Mouse (Mus musculus): ENCODE measurements around the gene Antxr1. TPM values are rescaled to one million over a fixed set of nuclear protein-coding genes. Genes with fewer than 3 reads are reported as not detected.

Gene Antxr1
- polyA plus RNA-seq, 1 experiment from 2014 or later = 10.3 TPM

GRCm38 (mm10) chr6:87153231-87153580 is 182.4 kb downstream of the Antxr1 start:
- Histone ChIP-seq H3K36me3 (replicated peaks; ENCODE audit: control insufficient read depth, insufficient read depth, low read depth, low read length) (no peaks in the 10 kb centered on the region), H3K4me1 (ENCODE audit: control insufficient read depth, insufficient read depth, low read length) (peaks cover 4% of the 10 kb centered on the region), H3K4me2 (ENCODE audit: low read depth, low read length) (no peak overlapping the region), H3K4me3 (ENCODE audit: low read depth, low read length) (no peak overlapping the region), H3K9me3 (replicated peaks; ENCODE audit: control insufficient read depth, low read length) (no peaks in the 10 kb centered on the region), H3K27ac (replicated peaks; ENCODE audit: low read depth, low read length) (no peak overlapping the region), H3K9ac (replicated peaks; ENCODE audit: low read length) (no peak overlapping the region), H3K27me3 (ENCODE audit: control insufficient read depth, insufficient read depth, low read length) (no peaks in the 10 kb centered on the region)
- DNase-seq (ENCODE audit: low spot score) (no peak), ATAC-seq (replicated peaks; ENCODE audit: insufficient number of reproducible peaks, low FRiP score, low TSS enrichment, low read depth) (no peak)
- 86% methylated on average over 7 of the region's 7 CpGs for WGBS

DNA sequence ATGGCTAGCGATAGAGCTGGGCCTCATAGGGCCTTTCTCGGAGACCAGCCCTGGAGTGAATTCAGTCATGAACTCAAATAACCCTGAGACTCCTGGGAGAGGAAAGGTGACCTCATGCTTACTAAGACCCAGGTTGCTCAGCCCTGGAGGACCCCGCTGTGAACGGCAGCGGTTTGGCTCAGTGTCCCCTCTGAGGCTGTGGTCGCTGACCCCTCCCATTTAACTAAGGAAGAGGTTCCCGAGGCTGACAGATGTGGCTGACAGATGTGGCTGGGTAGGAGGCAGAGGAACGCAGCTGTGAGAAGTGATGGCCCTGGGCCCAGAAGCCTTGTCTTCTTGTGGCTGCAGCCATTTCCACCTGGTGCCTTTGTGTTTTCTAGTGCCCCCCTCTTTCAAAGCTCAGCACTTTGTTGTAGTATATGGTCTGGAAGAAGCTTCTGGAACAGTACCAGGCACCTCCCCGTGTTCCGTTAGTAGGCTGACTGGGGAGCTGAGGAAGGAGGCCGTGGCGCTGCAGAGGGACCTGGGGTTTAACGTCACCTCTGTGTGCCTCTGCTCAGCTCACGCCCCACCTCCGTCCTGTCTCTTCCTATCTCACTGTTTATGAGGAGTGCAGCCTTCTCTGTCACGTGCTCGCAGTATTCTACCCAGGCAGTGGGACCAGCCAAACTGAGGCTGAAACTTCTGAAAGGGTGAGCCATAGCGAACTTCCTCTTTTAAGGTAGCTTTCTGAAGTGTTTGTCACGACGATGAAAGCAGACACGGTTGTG is 183.0 kb downstream of the Antxr1 start:
- H3K27me3 ChIP-seq (ENCODE audit: control insufficient read depth, insufficient read depth, low read length) = no peaks in the 10 kb centered on the region
- 0 out of 2 replicates have a peak overlapping the region, but pooled peaks have one; percentile 28 for H3K27ac ChIP-seq (replicated peaks; ENCODE audit: low read depth, low read length)
- no peak for ATAC-seq (replicated peaks; ENCODE audit: insufficient number of reproducible peaks, low FRiP score, low TSS enrichment, low read depth)
- H3K9me3 ChIP-seq (replicated peaks; ENCODE audit: control insufficient read depth, low read length) = no peaks in the 10 kb centered on the region
- 74% methylated on average over 21 of the region's 21 CpGs for WGBS
- H3K4me3 ChIP-seq (ENCODE audit: low read depth, low read length) = no peak overlapping the region
- no peak overlapping the region for H3K9ac ChIP-seq (replicated peaks; ENCODE audit: low read length)
- DNase-seq (ENCODE audit: low spot score) = no peak
- H3K36me3 ChIP-seq (replicated peaks; ENCODE audit: control insufficient read depth, insufficient read depth, low read depth, low read length) = no peaks in the 10 kb centered on the region
- peaks cover 4% of the 10 kb centered on the region for H3K4me1 ChIP-seq (ENCODE audit: control insufficient read depth, insufficient read depth, low read length)
- H3K4me2 ChIP-seq (ENCODE audit: low read depth, low read length) = no peak overlapping the region

DNA sequence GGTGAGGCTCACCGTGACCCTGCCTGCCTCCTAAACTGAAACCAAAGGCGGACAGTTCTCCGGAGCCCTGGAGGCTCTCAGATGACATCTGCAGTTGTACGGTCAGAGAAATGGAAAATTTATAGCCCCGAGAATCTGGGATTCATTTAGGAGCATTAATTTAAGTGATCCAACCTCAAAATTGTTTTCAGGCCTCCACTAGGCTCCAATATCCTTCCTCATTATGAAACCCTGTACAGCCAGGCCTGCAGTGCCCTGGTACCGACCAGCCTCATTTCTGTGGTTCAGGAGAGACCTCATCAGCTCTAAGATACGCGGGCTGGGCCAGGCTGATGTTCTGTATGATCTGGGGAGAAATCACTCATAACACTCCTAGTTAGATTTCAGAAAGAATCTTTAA is 184.2 kb downstream of the Antxr1 start:
- Histone ChIP-seq H3K4me1 (ENCODE audit: control insufficient read depth, insufficient read depth, low read length) (peaks cover 4% of the 10 kb centered on the region), H3K27ac (replicated peaks; ENCODE audit: low read depth, low read length) (peak overlapping the region; percentile 35; the same call in 1 of the 2 replicates), H3K36me3 (replicated peaks; ENCODE audit: control insufficient read depth, insufficient read depth, low read depth, low read length) (no peaks in the 10 kb centered on the region), H3K4me2 (ENCODE audit: low read depth, low read length) (no peak overlapping the region), H3K9me3 (replicated peaks; ENCODE audit: control insufficient read depth, low read length) (no peaks in the 10 kb centered on the region), H3K4me3 (ENCODE audit: low read depth, low read length) (no peak overlapping the region), H3K9ac (replicated peaks; ENCODE audit: low read length) (no peak overlapping the region), H3K27me3 (ENCODE audit: control insufficient read depth, insufficient read depth, low read length) (no peaks in the 10 kb centered on the region)
- no peak for ATAC-seq (replicated peaks; ENCODE audit: insufficient number of reproducible peaks, low FRiP score, low TSS enrichment, low read depth)
- 51% methylated on average over 8 of the region's 8 CpGs for WGBS
- DNase-seq (ENCODE audit: low spot score) = peak; percentile 74

- Histone ChIP-seq H3K4me3 (ENCODE audit: low read depth, low read length) (no peak overlapping the region), H3K9me3 (replicated peaks; ENCODE audit: control insufficient read depth, low read length) (no peaks in the 10 kb centered on the region), H3K4me1 (ENCODE audit: control insufficient read depth, insufficient read depth, low read length) (peaks cover 4% of the 10 kb centered on the region), H3K9ac (replicated peaks; ENCODE audit: low read length) (no peak overlapping the region), H3K27ac (replicated peaks; ENCODE audit: low read depth, low read length) (no peak overlapping the region), H3K4me2 (ENCODE audit: low read depth, low read length) (no peak overlapping the region), H3K36me3 (replicated peaks; ENCODE audit: control insufficient read depth, insufficient read depth, low read depth, low read length) (no peaks in the 10 kb centered on the region), H3K27me3 (ENCODE audit: control insufficient read depth, insufficient read depth, low read length) (no peaks in the 10 kb centered on the region)
- WGBS = 84% methylated on average over 7 of the region's 7 CpGs
- ATAC-seq (replicated peaks; ENCODE audit: insufficient number of reproducible peaks, low FRiP score, low TSS enrichment, low read depth) = no peak
- no peak for DNase-seq (ENCODE audit: low spot score)
These were observed 185.2 kb downstream of the Antxr1 start for GRCm38 (mm10) chr6:87150471-87150870.

- Histone ChIP-seq H3K27ac (replicated peaks; ENCODE audit: low read depth, low read length) (no peak overlapping the region), H3K4me2 (ENCODE audit: low read depth, low read length) (no peak overlapping the region), H3K4me3 (ENCODE audit: low read depth, low read length) (no peak overlapping the region), H3K4me1 (ENCODE audit: control insufficient read depth, insufficient read depth, low read length) (peaks cover 4% of the 10 kb centered on the region), H3K27me3 (ENCODE audit: control insufficient read depth, insufficient read depth, low read length) (no peaks in the 10 kb centered on the region), H3K36me3 (replicated peaks; ENCODE audit: control insufficient read depth, insufficient read depth, low read depth, low read length) (no peaks in the 10 kb centered on the region), H3K9ac (replicated peaks; ENCODE audit: low read length) (no peak overlapping the region), H3K9me3 (replicated peaks; ENCODE audit: control insufficient read depth, low read length) (no peaks in the 10 kb centered on the region)
- ATAC-seq (replicated peaks; ENCODE audit: insufficient number of reproducible peaks, low FRiP score, low TSS enrichment, low read depth) (no peak), DNase-seq (ENCODE audit: low spot score) (no peak)
- WGBS = 81% methylated on average over 3 of the region's 3 CpGs
These were observed 187.7 kb downstream of the Antxr1 start for GRCm38 (mm10) chr6:87147921-87148320.

GRCm38 (mm10) chr6:87143594-87143993 is 192.0 kb downstream of the Antxr1 start:
- no peak overlapping the region for H3K9ac ChIP-seq (replicated peaks; ENCODE audit: low read length)
- no peak overlapping the region for H3K27ac ChIP-seq (replicated peaks; ENCODE audit: low read depth, low read length)
- no peak overlapping the region for H3K4me2 ChIP-seq (ENCODE audit: low read depth, low read length)
- no peak for ATAC-seq (replicated peaks; ENCODE audit: insufficient number of reproducible peaks, low FRiP score, low TSS enrichment, low read depth)
- no peaks in the 10 kb centered on the region; the same call in 1 of the 2 replicates for H3K36me3 ChIP-seq (replicated peaks; ENCODE audit: control insufficient read depth, insufficient read depth, low read depth, low read length)
- H3K4me1 ChIP-seq (ENCODE audit: control insufficient read depth, insufficient read depth, low read length) = no peaks in the 10 kb centered on the region
- DNase-seq (ENCODE audit: low spot score) = no peak
- H3K4me3 ChIP-seq (ENCODE audit: low read depth, low read length) = no peak overlapping the region
- no peaks in the 10 kb centered on the region for H3K9me3 ChIP-seq (replicated peaks; ENCODE audit: control insufficient read depth, low read length)
- no peaks in the 10 kb centered on the region for H3K27me3 ChIP-seq (ENCODE audit: control insufficient read depth, insufficient read depth, low read length)
- WGBS = 68% methylated on average over 13 of the region's 13 CpGs

DNA sequence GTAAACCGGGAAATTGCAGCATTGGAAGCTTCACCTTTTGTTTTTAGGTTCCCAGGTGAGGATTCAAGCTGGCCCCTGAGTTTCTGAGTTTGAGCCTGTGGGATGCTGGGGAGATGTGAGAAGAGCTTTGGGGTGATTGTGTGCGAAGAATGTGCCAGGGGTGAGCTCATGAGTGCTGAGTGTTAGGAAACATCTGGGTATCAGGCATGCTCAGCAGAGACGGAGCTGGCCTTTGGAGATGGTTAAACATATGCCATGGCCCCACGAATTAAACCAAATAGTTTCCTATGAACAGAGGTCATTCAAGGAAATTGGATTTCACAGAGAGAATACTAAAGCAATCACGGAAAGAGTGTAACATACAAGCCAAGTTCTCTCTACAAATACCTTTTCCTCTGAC is 193.4 kb downstream of the Antxr1 start:
- H3K9ac ChIP-seq (replicated peaks; ENCODE audit: low read length) = no peak overlapping the region
- H3K4me1 ChIP-seq (ENCODE audit: control insufficient read depth, insufficient read depth, low read length) = no peaks in the 10 kb centered on the region
- H3K27ac ChIP-seq (replicated peaks; ENCODE audit: low read depth, low read length) = no peak overlapping the region
- H3K4me3 ChIP-seq (ENCODE audit: low read depth, low read length) = no peak overlapping the region
- ATAC-seq (replicated peaks; ENCODE audit: insufficient number of reproducible peaks, low FRiP score, low TSS enrichment, low read depth) (no peak), DNase-seq (ENCODE audit: low spot score) (no peak)
- no peaks in the 10 kb centered on the region for H3K27me3 ChIP-seq (ENCODE audit: control insufficient read depth, insufficient read depth, low read length)
- H3K36me3 ChIP-seq (replicated peaks; ENCODE audit: control insufficient read depth, insufficient read depth, low read depth, low read length) = no peaks in the 10 kb centered on the region; the same call in 1 of the 2 replicates
- H3K9me3 ChIP-seq (replicated peaks; ENCODE audit: control insufficient read depth, low read length) = no peaks in the 10 kb centered on the region
- 67% methylated on average over 5 of the region's 5 CpGs for WGBS
- H3K4me2 ChIP-seq (ENCODE audit: low read depth, low read length) = no peak overlapping the region

DNA sequence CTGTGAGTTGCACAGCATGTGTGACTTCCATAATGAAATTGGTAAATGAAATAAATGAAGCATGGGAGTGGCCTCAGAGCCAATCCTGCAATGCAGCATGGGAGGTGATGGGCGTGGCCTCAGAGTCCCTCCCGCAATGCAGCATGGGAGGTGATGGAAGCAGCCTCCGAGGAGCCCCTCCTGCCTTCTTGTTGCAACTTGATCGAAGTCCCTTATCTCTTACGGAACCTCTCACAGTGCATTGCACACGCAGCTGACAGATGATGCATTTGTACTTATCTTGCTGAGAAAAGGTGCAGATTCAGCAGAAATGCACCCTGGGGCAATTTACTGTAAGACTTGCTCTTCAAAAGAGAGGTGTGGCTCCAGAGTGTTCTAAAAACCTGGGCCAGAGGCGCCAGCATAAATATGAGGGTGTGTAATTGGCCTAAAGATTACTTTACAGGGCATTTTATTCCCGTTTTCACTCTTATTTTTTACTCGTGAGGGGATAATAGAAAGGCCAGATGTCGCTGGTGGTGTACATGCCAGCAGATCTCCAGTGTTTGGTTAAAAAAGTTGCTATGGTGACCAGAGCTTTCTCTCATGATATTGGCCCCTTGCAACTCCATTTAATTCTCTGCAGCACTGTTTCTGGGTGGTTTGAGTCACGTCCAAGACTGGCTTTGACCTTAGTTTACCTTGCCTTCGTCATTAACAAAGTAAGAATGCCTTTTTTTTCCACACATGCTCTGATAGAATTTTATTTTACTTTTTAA is 195.6 kb downstream of the Antxr1 start:
- Histone ChIP-seq H3K27ac (replicated peaks; ENCODE audit: low read depth, low read length) (no peak overlapping the region), H3K4me2 (ENCODE audit: low read depth, low read length) (no peak overlapping the region), H3K9me3 (replicated peaks; ENCODE audit: control insufficient read depth, low read length) (no peaks in the 10 kb centered on the region), H3K36me3 (replicated peaks; ENCODE audit: control insufficient read depth, insufficient read depth, low read depth, low read length) (no peaks in the 10 kb centered on the region; the same call in 1 of the 2 replicates), H3K4me3 (ENCODE audit: low read depth, low read length) (no peak overlapping the region), H3K4me1 (ENCODE audit: control insufficient read depth, insufficient read depth, low read length) (no peaks in the 10 kb centered on the region), H3K27me3 (ENCODE audit: control insufficient read depth, insufficient read depth, low read length) (no peaks in the 10 kb centered on the region), H3K9ac (replicated peaks; ENCODE audit: low read length) (no peak overlapping the region)
- no peak for ATAC-seq (replicated peaks; ENCODE audit: insufficient number of reproducible peaks, low FRiP score, low TSS enrichment, low read depth)
- no peak for DNase-seq (ENCODE audit: low spot score)
- 81% methylated on average over 12 of the region's 12 CpGs for WGBS

Data from embryonic facial prominence, embryonic 11.5 days (tissue).